Mouse (Mus musculus) ES-Bruce4 (cell line): Measurements from ENCODE around the gene Lasp1.

ENCODE experiments used
- CTCF ChIP-seq: IDR thresholded peaks from one replicate; pipeline ENCODE4 v1.8.1; 2011; ENCODE audit warnings: low read depth, low read length
- EP300 ChIP-seq: IDR thresholded peaks from 2 replicates; pipeline ENCODE4 v1.6.1; 2011; ENCODE audit warnings: low read depth, low read length; ENCODE audit not compliant: insufficient read depth
- POLR2A ChIP-seq: IDR thresholded peaks from one replicate; pipeline ENCODE4 v1.8.1; 2011; ENCODE audit warnings: low read length; ENCODE audit not compliant: insufficient read depth

DNA sequence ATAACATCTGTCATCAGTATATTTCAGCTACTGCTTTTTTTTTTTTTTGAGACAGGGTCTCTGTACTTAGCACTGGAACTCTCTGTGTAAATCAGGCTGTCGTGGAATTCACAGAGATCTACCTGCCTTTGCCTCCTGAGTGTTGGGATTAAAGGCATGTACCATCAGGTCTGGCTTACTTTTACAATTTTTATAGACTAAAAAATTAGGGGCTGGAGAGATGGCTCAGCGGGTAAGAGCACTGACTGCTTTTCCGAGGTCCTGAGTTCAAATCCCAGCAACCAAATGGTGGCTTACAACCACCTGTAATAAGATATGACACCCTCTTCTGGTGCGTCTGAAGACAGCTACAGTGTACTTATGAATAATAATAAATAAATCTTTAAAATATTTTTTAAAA, 81.6 kb downstream of the Lasp1 start:
- no peak for TF ChIP-seq EP300
- TF ChIP-seq CTCF, result no peak
- no peak for TF ChIP-seq POLR2A
